Mouse (Mus musculus): ENCODE data around the gene Ift27.
A peak's percentile ranks its signal among the peaks of the same experiment; 100 is the strongest.

The Ift27 gene

DNA sequence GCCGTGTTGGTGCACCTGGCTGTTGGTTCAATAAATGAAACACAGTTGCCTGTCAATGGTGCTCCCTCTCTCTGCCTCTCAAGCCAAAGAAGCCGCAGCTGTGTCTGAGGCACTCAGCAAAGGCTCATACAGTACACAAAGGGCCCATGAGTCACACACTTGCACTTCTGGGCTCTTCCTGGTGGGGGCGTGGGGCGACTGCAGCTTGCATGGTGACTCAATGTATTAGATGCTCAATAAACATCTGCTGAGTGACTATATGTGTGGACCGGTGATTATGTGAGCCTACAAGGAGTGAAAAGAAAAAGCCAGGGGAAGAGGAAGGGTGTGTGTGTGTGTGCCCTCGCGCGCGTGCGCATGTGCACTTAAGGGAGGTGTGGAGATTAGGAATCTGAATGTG lies 2.3 kb downstream of the Ift27 start:
- no peak for DNase-seq

DNA sequence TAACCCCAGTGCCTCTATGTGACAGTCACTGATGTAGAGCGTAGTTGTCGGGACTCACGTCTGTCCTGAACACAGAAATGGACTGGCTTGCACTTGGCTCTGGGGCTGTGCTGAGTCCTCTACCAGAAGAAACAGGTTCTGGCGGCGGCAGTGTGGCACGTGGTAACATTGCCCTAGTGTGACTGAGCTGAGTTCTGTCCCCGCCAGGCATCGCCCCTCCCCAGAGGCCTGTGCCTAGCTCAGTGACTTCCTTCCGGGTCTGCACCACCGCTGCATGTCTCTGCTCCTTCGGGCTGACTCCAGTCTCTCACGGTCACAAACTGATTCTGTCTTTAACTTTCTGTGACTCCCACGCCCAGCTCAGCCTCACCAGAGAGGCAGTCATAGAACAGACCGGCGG lies 3.2 kb downstream of the Ift27 start:
- no peak for DNase-seq

DNA sequence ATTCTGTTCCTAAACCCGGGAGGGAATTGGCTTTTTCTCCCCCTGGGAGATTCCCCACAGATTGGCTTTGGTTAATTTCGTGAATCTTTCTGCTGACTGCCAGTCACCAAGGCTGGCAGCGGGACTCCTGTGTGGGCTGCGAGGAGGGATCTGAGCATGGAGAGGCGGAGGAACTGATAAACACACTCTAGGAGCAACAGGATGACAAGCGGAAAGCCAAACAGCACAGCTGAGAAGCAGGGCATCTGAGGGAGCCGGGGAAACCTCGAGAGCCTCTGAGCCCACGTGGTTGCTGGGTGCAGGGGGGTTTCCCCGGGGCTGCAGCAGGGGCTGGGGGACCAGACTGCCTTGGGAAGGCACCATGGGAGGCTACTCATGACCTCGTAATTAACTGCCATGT lies 4.3 kb downstream of the Ift27 start:
- no peak for DNase-seq

DNA sequence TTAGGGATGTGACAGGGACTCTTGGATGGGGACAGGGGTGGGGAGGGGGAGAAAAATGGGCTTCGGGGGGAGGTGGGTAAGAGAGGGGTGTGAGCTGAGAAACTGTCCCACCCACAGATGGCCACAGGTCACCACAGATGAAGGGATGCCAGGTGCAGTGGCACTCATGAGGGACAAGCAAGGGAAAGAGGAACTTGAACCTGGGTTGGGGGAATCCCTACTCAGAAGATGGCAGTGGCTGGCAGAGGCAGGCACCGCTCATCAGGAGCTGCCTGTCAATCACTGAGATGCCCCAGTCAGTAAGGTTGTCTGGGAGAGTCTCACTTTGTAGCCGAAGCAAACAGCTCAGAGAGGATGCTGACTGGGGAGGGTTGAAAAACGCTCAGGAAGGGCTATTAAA lies 8.6 kb downstream of the Ift27 start:
- DNase-seq: no peak

DNA sequence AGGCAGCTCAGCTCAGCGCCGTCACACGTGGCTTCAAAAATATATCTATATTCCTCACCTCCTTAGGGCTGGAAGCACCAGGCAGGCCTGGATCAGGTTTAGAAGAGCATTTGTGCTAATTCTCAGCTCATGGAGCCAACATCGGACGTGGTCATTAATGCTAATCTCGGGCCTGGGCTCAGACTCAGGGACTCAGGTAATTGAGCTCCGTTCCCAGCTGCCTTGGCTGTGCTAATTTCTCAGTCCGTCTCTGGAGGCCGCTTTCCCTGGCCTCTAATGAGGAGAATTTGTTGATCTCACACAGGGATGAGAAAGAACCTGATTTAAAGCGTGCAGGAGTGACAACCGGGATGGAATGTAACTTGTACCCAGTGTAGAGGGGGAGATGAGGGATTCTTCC lies 9.4 kb downstream of the Ift27 start:
- DNase-seq: no peak

DNA sequence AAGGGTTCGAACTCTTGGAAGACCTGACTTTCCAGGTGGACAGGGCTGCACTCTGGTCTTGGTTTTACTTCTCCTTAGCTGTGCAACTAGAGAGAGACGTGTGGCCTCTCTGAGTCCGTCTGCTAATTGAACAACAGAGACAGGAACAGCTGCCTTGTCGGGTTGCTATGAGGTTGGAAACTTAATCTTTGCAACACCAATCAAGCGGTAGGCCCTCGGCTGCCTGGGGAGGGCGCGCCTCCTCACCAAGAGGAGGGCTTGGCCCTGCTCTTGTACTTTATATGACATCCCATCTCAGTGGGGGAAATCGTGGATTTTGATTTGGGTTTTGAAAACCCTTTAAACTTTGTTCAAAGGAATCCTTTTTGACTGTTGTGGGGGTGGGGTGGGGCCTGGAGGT lies 12.0 kb downstream of the Ift27 start:
- DNase-seq: no peak

DNA sequence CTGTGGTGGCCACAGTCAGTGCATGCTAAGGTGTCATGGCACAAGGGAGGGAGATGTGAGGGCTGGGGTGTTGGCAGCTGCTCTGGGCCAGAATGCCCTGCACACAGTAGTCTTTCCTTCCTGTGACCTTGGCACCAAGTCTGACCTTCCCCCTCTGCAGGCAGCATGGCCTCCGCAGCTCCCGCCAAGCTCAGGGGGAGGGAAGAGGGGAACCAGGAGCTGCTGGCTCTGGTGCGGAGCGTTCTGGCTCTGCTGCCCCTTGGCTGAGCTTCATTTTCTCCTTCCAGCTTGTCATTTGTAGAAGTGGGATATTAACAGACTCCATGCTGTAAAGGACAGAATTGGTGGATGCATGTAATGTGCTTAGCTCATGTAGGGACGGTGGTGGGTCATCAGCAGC lies 15.6 kb downstream of the Ift27 start:
- no peak for DNase-seq

DNA sequence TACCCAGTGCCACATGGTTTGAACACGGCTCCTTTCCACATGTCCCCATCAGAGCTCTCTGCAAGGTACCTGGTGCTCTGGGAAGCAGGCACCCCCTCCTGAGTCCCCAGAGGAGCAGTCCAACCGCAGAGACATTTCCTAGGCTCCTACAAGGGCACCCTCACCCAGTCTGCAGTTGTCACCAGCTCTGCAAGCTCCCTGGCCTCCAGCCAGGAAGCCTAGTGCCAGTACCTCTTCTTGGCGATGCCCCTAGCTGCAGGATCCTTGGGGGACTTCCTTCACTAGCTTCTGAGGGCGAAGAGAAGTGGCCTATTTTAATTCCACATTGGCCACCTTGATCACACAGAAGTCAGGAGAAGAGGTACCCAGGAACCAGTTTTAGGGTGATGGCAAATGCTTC lies 16.1 kb downstream of the Ift27 start:
- DNase-seq: no peak

DNA sequence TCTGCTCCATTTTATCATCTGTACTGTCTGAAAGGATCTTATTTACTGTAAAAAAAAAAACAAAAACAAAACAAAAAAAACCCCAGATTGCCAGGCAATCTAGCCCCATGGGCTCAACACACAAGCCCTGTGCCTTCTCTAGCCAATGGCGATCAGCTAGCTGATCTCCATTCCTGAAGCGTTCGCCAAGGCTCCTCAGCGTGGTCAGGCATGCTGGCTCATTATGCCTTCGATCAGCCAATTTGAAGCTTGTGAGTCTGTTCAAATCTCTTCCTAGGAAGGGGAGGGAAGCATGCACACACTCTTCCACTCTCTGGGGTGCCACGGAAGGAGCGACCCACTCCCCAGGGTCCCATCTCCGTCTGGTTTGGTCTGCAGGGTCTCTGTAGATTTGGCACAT lies 16.6 kb downstream of the Ift27 start:
- no peak for DNase-seq

DNA sequence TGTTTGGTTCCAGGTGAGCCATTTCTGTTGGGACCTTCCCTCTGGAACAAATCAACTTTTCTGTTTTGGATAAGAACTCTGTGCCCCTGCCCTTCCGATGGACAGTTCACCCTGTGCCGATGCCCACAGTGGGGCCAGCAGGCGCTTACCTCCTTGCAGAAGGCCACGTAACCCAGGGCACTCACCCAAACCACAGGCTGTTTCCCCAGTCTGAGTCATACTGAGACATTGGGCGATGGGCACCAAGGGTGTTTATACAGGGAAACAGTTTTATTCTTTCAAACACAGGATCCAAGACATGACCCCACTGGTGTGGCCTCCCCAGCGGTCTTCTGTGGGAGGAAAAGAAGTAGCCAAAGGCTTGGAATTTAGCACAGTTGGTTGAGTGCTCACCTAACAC lies 18.5 kb downstream of the Ift27 start:
- DNase-seq: no peak

DNA sequence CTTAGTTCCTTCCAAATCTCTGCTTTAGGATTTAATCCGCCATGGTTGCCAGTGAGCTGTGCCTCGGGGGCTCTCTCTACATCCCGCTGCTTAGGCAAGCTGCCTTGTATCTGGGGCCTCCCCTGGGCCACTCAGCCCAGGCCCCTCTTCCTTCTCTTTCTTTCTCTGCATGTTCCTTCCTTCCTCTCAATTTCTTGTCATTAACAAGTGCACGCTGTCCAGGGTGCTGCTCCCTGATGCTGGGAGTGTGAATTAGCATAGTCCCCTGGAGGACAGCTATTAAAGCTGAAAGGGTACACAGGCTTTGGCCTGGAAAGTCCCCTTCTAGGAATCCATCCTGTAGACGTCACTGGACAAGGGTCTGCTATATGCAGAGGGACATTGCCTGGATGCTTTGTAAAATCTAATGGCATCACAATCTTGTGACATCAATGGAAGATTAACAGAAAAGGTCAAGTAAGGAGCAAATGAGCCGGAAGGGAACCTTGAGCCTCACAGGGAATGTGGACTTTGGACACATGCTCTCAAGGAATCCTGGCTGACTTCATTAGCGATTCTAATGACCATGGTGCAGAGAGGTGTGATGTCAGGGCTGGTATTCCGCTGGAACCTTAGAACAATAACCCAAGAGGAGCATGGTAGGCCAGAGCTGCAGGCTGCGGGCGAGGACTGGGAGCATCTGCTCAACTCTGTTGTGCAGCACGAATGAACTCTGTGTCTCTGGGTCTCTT lies 20.7 kb downstream of the Ift27 start:
- DNase-seq: no peak

DNA sequence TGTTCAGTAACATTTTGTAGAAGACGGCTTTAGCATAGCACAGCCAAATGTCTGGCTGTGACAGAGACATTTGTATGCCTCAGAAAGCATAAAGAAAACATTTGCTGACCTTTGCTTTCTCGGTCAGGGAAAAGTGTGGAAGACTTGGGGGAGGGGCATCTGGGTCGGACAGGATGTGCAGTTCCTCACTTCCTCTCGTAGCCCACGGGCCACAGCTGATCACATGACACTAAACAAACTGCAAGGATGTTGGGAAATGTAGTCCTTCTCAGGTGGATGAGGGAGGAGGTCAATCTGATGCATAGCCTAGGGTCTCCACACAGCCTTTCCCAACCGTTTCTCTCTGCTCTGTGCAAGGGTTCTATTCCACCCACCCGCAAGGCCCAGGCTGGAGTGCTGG lies 25.3 kb downstream of the Ift27 start:
- DNase-seq: no peak

DNA sequence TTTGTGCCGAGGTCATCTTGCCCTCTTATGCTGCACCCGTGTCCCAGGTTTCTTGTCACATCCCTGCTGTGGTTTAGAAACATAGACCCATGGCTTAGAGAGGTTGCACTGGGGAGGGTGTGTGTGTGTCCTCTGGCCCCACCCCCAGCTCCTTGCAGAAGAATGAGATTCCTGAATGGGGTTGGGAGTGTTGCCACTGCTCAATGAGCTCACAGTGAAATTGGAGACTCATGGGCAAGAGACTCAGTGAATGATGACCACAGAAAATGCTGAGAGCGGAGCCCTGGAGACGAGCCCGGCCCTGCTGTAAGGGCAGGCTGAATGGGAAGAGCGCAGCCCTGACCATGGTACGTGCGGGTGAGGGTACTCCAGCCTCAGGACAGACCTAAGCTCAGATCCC lies 33.7 kb downstream of the Ift27 start:
- DNase-seq: no peak

DNA sequence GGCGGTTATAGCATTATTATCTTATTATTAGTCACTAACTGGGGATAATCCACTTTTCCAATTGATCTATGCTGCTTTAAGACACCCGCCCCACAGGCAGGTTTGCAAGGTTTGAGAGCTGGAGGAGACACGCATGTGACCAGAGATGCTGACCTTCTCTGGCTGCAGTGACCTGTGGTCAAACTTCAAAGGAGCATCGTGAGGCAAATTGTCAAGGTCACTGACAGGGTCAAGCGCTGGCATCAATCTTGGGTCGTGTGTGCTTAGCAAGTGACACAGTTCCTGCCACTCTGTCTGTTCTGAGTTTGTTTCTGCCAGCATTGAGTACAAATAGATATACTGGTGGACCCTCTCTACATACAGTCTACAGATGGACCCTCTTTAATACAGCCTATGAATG lies 39.3 kb downstream of the Ift27 start:
- no peak for DNase-seq

DNA sequence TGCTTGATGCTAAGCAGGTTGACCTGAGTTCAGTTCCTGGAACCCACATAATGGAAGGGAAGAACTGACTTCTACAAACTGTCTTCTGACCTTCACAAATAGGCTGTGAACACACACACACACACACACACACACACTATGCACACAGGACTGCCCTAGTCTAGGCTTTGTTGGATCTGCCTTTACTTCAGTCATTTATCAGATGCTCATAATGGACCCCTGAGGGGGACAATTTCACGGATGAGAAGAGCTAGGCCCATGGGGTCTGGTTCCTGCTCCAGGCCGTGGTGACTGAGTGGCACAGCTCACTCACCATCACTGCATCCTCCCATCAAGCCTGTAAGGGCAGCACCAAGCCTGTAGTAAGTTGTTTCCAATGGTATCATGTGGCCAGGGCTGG lies 40.5 kb downstream of the Ift27 start:
- DNase-seq: no peak

DNA sequence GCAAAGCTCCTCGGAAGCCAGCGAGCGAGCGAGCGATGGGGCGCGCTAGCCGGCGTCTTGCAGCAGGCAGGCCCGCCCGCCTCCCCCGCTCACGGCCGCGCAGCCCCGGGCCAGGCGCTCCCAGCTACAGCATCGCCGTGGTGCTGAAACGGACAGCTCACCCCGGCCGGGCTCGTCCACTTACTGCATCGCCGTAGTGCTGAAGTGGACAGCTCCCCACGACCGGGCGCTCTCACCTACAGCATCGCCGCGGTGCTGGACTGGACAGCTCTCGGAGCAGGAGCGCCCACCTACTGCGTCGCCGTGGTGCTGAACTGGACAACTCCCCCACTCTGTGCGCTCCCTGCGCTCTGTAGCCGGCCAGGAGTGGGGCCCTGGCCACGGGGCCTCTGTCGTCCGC lies 54.2 kb downstream of the Ift27 start, which contains the start of gene Cacng2:
Gene Cacng2 (minus strand): TSS at position 325 of the 400 bp plus-strand sequence.
- peak; percentile 73 for DNase-seq

DNA sequence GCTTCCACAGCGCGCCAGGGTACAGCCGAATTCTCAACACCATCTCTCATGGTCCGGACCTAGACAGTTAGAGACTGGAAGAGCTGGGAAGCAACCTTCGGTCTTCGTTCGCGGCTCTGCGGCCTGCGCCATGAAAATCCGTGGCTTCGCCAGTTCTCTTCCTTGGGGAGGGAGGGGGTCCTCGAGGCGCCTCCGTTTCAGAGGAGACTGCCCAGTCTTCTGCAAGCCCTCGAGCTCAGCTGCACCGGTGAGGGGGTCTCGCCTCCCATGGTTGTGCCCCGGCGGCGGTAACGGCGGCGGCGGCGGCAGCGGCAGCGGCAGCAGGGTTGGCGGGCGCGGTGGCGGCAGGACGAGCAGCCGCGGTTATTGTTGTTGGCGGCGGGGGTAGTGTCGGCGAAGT lies 54.7 kb downstream of the Ift27 start:
- no peak for DNase-seq

DNA sequence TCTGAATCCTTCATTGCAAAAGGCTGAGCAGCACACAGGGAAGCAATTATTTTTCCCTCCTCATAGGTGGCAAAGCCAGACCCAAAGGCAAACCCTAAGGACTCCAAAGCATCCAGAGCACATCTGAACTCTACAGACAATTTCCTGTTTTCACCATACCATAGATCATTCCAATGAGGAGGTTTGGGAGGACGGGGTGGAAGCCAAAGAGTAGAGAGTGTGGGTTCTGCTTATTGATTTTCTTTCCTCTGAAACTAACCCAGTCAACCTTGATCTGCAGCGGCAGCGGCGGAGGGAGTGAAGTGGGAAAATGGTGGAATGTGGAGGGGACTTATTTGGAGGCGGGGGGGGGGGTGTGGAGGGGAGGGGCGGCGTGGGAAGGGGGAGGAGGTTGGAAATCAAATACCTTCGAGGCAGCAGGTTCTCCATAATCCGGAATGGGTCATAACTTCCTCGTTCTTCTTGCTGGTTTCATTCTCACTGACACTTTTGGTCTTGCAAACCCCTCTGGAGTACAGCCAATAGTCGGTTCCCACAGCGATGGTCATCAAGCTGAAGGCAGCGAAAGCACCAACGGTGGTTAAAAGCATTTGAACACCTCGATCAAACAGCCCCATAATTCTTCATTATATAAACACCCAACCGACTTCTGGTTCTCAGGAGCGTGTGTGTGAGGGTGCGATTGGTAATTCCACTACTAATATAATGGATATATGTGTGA lies 55.5 kb downstream of the Ift27 start:
- peak; percentile 35 for DNase-seq

DNA sequence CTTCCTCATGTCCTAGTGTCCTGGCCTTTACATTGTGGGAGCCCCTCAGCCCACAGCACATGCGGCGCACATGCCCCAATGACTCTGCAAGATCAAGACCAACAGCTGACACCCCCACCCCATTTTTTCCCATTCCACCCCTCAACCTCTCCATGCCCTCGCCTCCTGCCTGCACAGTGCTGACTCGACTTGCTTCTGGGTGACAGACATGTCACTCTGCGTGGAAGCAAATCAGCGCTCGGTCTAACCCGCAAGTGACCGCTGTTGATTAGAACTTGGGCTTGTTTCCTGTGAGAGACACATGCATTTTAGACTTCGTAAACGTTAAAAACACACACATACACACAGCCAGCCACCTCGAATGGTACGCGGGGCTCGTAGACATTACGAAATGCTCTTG lies 56.2 kb downstream of the Ift27 start:
- no peak for DNase-seq

DNA sequence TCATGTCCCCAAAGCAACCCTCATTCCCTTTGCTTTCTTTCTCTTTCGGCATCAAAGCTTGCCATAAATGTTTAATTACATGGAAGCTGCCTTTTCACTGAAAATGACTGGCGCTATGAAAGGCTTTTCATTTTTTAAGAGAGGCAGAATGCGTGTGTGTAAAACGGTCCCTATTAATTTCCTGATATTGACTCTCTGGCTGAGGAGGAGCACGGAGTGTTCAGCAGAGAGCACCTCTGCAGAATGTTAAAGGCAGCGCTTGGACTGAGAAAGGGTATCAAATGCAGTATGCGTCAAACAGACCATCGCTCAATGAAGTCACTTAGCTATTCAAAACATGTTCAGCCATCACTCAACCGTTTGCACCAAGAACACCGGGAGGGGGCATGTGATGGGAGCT lies 57.0 kb downstream of the Ift27 start:
- DNase-seq: no peak

DNA sequence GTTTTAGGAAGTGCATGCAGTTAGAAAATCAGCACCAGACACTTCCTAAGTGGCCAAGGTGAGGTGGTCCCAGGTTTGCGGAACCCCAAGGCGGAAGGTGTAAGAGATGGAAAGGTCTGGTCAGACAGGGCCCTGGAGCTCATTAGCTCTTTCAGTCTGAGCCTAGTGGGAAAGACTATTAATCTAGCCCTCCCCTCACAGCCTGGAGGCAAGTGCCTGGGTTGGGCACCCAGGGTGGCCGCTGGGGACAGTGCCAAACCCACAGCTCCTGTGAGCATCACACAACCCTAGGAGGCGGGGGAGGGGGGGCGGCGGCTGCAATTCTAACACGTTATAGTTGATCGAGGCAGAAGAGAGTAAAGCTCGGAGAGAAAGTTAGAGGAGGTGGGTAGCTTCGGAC lies 57.7 kb downstream of the Ift27 start:
- DNase-seq: peak; percentile 37
